Mouse (Mus musculus): ENCODE data around the gene Ccdc51. TPM values are rescaled to one million over a fixed set of nuclear protein-coding genes. Genes with fewer than 3 reads are reported as not detected.

Ccdc51 gene
- polyA plus RNA-seq, 1 experiment from 2014 or later = 21.9 TPM

GRCm38 (mm10) chr9:109105011-109105410, 22.7 kb downstream of the Ccdc51 start:
- H3K27me3 ChIP-seq (replicated peaks; ENCODE audit: control insufficient read depth, insufficient read depth, low read length) = no peaks in the 10 kb centered on the region
- no peak overlapping the region for H3K9ac ChIP-seq (ENCODE audit: low read depth, low read length)
- H3K4me1 ChIP-seq (replicated peaks; ENCODE audit: control insufficient read depth, insufficient read depth, low read length) = no peaks in the 10 kb centered on the region
- 86% methylated on average over 12 of the region's 12 CpGs for WGBS
- H3K36me3 ChIP-seq (ENCODE audit: control insufficient read depth, insufficient read depth, low read length) = peaks cover 17% of the 10 kb centered on the region; the same call in 1 of the 2 replicates
- H3K4me3 ChIP-seq (ENCODE audit: low read depth, low read length) = no peak overlapping the region
- H3K27ac ChIP-seq (ENCODE audit: low read depth, low read length) = no peak overlapping the region
- ATAC-seq (replicated peaks; ENCODE audit: low FRiP score) (no peak), DNase-seq (ENCODE audit: low spot score) (no peak)
- H3K9me3 ChIP-seq (ENCODE audit: control insufficient read depth, low read length) = no peaks in the 10 kb centered on the region
- no peak overlapping the region for H3K4me2 ChIP-seq

- Histone ChIP-seq H3K9ac (ENCODE audit: low read depth, low read length) (no peak overlapping the region), H3K27ac (ENCODE audit: low read depth, low read length) (no peak overlapping the region), H3K4me1 (replicated peaks; ENCODE audit: control insufficient read depth, insufficient read depth, low read length) (no peaks in the 10 kb centered on the region), H3K4me3 (ENCODE audit: low read depth, low read length) (no peak overlapping the region), H3K9me3 (ENCODE audit: control insufficient read depth, low read length) (no peaks in the 10 kb centered on the region), H3K36me3 (ENCODE audit: control insufficient read depth, insufficient read depth, low read length) (peaks cover 19% of the 10 kb centered on the region; the same call in 1 of the 2 replicates), H3K4me2 (no peak overlapping the region), H3K27me3 (replicated peaks; ENCODE audit: control insufficient read depth, insufficient read depth, low read length) (no peaks in the 10 kb centered on the region)
- WGBS = 83% methylated on average over 12 of the region's 12 CpGs
- ATAC-seq (replicated peaks; ENCODE audit: low FRiP score) (no peak), DNase-seq (ENCODE audit: low spot score) (no peak)
Measured at GRCm38 (mm10) chr9:109105648-109106047, 23.4 kb downstream of the Ccdc51 start.

- Histone ChIP-seq H3K27me3 (replicated peaks; ENCODE audit: control insufficient read depth, insufficient read depth, low read length) (no peaks in the 10 kb centered on the region), H3K4me2 (no peak overlapping the region), H3K36me3 (ENCODE audit: control insufficient read depth, insufficient read depth, low read length) (peaks cover 19% of the 10 kb centered on the region; the same call in 1 of the 2 replicates), H3K9ac (ENCODE audit: low read depth, low read length) (no peak overlapping the region), H3K27ac (ENCODE audit: low read depth, low read length) (no peak overlapping the region), H3K4me1 (replicated peaks; ENCODE audit: control insufficient read depth, insufficient read depth, low read length) (no peaks in the 10 kb centered on the region), H3K4me3 (ENCODE audit: low read depth, low read length) (no peak overlapping the region), H3K9me3 (ENCODE audit: control insufficient read depth, low read length) (no peaks in the 10 kb centered on the region)
- no peak for ATAC-seq (replicated peaks; ENCODE audit: low FRiP score)
- no peak for DNase-seq (ENCODE audit: low spot score)
- WGBS = 77% methylated on average over 5 of the region's 6 CpGs
Measured at GRCm38 (mm10) chr9:109107341-109107740, 25.0 kb downstream of the Ccdc51 start.

- no peak for DNase-seq (ENCODE audit: low spot score)
- H3K4me2 ChIP-seq = no peak overlapping the region
- H3K9me3 ChIP-seq (ENCODE audit: control insufficient read depth, low read length) = no peaks in the 10 kb centered on the region
- H3K27me3 ChIP-seq (replicated peaks; ENCODE audit: control insufficient read depth, insufficient read depth, low read length) = no peaks in the 10 kb centered on the region
- WGBS = 85% methylated on average over 11 of the region's 11 CpGs
- no peaks in the 10 kb centered on the region for H3K4me1 ChIP-seq (replicated peaks; ENCODE audit: control insufficient read depth, insufficient read depth, low read length)
- no peak overlapping the region for H3K27ac ChIP-seq (ENCODE audit: low read depth, low read length)
- no peak overlapping the region for H3K4me3 ChIP-seq (ENCODE audit: low read depth, low read length)
- no peak for ATAC-seq (replicated peaks; ENCODE audit: low FRiP score)
- peaks cover 15% of the 10 kb centered on the region; the same call in 1 of the 2 replicates for H3K36me3 ChIP-seq (ENCODE audit: control insufficient read depth, insufficient read depth, low read length)
- H3K9ac ChIP-seq (ENCODE audit: low read depth, low read length) = no peak overlapping the region
Measured at GRCm38 (mm10) chr9:109110240-109110639, 27.9 kb downstream of the Ccdc51 start.

- H3K36me3 ChIP-seq (ENCODE audit: control insufficient read depth, insufficient read depth, low read length) = peaks cover 11% of the 10 kb centered on the region; the same call in 1 of the 2 replicates
- no peak overlapping the region for H3K9ac ChIP-seq (ENCODE audit: low read depth, low read length)
- WGBS = 70% methylated on average over 4 of the region's 4 CpGs
- H3K27ac ChIP-seq (ENCODE audit: low read depth, low read length) = no peak overlapping the region
- H3K4me3 ChIP-seq (ENCODE audit: low read depth, low read length) = no peak overlapping the region
- H3K4me2 ChIP-seq = no peak overlapping the region
- no peaks in the 10 kb centered on the region for H3K27me3 ChIP-seq (replicated peaks; ENCODE audit: control insufficient read depth, insufficient read depth, low read length)
- H3K9me3 ChIP-seq (ENCODE audit: control insufficient read depth, low read length) = no peaks in the 10 kb centered on the region
- DNase-seq (ENCODE audit: low spot score) (no peak), ATAC-seq (replicated peaks; ENCODE audit: low FRiP score) (no peak)
- no peaks in the 10 kb centered on the region for H3K4me1 ChIP-seq (replicated peaks; ENCODE audit: control insufficient read depth, insufficient read depth, low read length)
Measured at GRCm38 (mm10) chr9:109111101-109111500, 28.8 kb downstream of the Ccdc51 start.

GRCm38 (mm10) chr9:109111591-109111990, 29.3 kb downstream of the Ccdc51 start:
- H3K4me3 ChIP-seq (ENCODE audit: low read depth, low read length) = no peak overlapping the region
- no peaks in the 10 kb centered on the region for H3K27me3 ChIP-seq (replicated peaks; ENCODE audit: control insufficient read depth, insufficient read depth, low read length)
- 90% methylated on average over 9 of the region's 9 CpGs for WGBS
- no peak overlapping the region for H3K27ac ChIP-seq (ENCODE audit: low read depth, low read length)
- H3K4me1 ChIP-seq (replicated peaks; ENCODE audit: control insufficient read depth, insufficient read depth, low read length) = no peaks in the 10 kb centered on the region
- no peaks in the 10 kb centered on the region for H3K9me3 ChIP-seq (ENCODE audit: control insufficient read depth, low read length)
- H3K4me2 ChIP-seq = no peak overlapping the region
- no peak overlapping the region for H3K9ac ChIP-seq (ENCODE audit: low read depth, low read length)
- DNase-seq (ENCODE audit: low spot score) (no peak), ATAC-seq (replicated peaks; ENCODE audit: low FRiP score) (no peak)
- peaks cover 11% of the 10 kb centered on the region; the same call in 1 of the 2 replicates for H3K36me3 ChIP-seq (ENCODE audit: control insufficient read depth, insufficient read depth, low read length)

- Histone ChIP-seq H3K27me3 (replicated peaks; ENCODE audit: control insufficient read depth, insufficient read depth, low read length) (no peaks in the 10 kb centered on the region), H3K36me3 (ENCODE audit: control insufficient read depth, insufficient read depth, low read length) (peaks cover 8% of the 10 kb centered on the region; the same call in 1 of the 2 replicates), H3K4me2 (no peak overlapping the region), H3K9ac (ENCODE audit: low read depth, low read length) (no peak overlapping the region), H3K27ac (ENCODE audit: low read depth, low read length) (no peak overlapping the region), H3K9me3 (ENCODE audit: control insufficient read depth, low read length) (no peaks in the 10 kb centered on the region), H3K4me1 (replicated peaks; ENCODE audit: control insufficient read depth, insufficient read depth, low read length) (no peaks in the 10 kb centered on the region), H3K4me3 (ENCODE audit: low read depth, low read length) (no peak overlapping the region)
- DNase-seq (ENCODE audit: low spot score) (no peak), ATAC-seq (replicated peaks; ENCODE audit: low FRiP score) (no peak)
- WGBS = 78% methylated on average over 8 of the region's 8 CpGs
Measured at GRCm38 (mm10) chr9:109113331-109113730, 31.0 kb downstream of the Ccdc51 start.

- ATAC-seq (replicated peaks; ENCODE audit: low FRiP score) = no peak
Measured at GRCm38 (mm10) chr9:109114276-109114675, 32.0 kb downstream of the Ccdc51 start.

GRCm38 (mm10) chr9:109114871-109115270, 32.6 kb downstream of the Ccdc51 start:
- no peak overlapping the region for H3K27ac ChIP-seq (ENCODE audit: low read depth, low read length)
- H3K4me2 ChIP-seq = no peak overlapping the region
- H3K9ac ChIP-seq (ENCODE audit: low read depth, low read length) = no peak overlapping the region
- DNase-seq (ENCODE audit: low spot score) (peak; percentile 22), ATAC-seq (replicated peaks; ENCODE audit: low FRiP score) (no peak)
- no peaks in the 10 kb centered on the region for H3K9me3 ChIP-seq (ENCODE audit: control insufficient read depth, low read length)
- no peaks in the 10 kb centered on the region for H3K4me1 ChIP-seq (replicated peaks; ENCODE audit: control insufficient read depth, insufficient read depth, low read length)
- no peak overlapping the region for H3K4me3 ChIP-seq (ENCODE audit: low read depth, low read length)
- H3K36me3 ChIP-seq (ENCODE audit: control insufficient read depth, insufficient read depth, low read length) = peaks cover 8% of the 10 kb centered on the region; the same call in 1 of the 2 replicates
- WGBS = 77% methylated on average over 7 of the region's 7 CpGs
- H3K27me3 ChIP-seq (replicated peaks; ENCODE audit: control insufficient read depth, insufficient read depth, low read length) = no peaks in the 10 kb centered on the region

More at GRCm38 (mm10) chr9:109114276-109114675, 32.0 kb downstream of the Ccdc51 start:
- WGBS = 87% methylated on average over 11 of the region's 11 CpGs
- no peaks in the 10 kb centered on the region for H3K27me3 ChIP-seq (replicated peaks; ENCODE audit: control insufficient read depth, insufficient read depth, low read length)
- H3K9ac ChIP-seq (ENCODE audit: low read depth, low read length) = no peak overlapping the region
- H3K4me2 ChIP-seq = no peak overlapping the region
- H3K4me1 ChIP-seq (replicated peaks; ENCODE audit: control insufficient read depth, insufficient read depth, low read length) = no peaks in the 10 kb centered on the region
- H3K36me3 ChIP-seq (ENCODE audit: control insufficient read depth, insufficient read depth, low read length) = peaks cover 8% of the 10 kb centered on the region; the same call in 1 of the 2 replicates
- no peak overlapping the region for H3K4me3 ChIP-seq (ENCODE audit: low read depth, low read length)
- H3K27ac ChIP-seq (ENCODE audit: low read depth, low read length) = no peak overlapping the region
- no peaks in the 10 kb centered on the region for H3K9me3 ChIP-seq (ENCODE audit: control insufficient read depth, low read length)
- no peak for DNase-seq (ENCODE audit: low spot score)
